Mouse (Mus musculus) erythroblast, adult 5-6 weeks (primary cell): ENCODE data around the gene Crebl2. TPM values are rescaled to one million over a fixed set of nuclear protein-coding genes. Genes with fewer than 3 reads are reported as not detected.

Experiments
- ATAC-seq: replicated peaks from 2 replicates; pipeline ENCODE4 v1.8.0; 2016; ENCODE audit warnings: moderate number of reproducible peaks, mild to moderate bottlenecking, moderate TSS enrichment, inconsistent platforms; ENCODE audit not compliant: poor library complexity, low FRiP score, severe bottlenecking
- total RNA-seq, 2 experiments: library from RNA; stranded (forward) in 1 of 2; stranded (reverse) in 1 of 2; fragments of 150-400 nt in 1 of 2; fragments of 200-764, 138-1000 nt in 1 of 2; gene quantifications; 2 replicates each; pipeline versions ENCODE4 v1.2.3 to v1.2.4; 2015 to 2017; ENCODE audit warnings: low replicate concordance in 2 of 2

Crebl2 gene
- total RNA-seq, 2 experiments from 2014 or later = 23.2 to 26.0 TPM

DNA sequence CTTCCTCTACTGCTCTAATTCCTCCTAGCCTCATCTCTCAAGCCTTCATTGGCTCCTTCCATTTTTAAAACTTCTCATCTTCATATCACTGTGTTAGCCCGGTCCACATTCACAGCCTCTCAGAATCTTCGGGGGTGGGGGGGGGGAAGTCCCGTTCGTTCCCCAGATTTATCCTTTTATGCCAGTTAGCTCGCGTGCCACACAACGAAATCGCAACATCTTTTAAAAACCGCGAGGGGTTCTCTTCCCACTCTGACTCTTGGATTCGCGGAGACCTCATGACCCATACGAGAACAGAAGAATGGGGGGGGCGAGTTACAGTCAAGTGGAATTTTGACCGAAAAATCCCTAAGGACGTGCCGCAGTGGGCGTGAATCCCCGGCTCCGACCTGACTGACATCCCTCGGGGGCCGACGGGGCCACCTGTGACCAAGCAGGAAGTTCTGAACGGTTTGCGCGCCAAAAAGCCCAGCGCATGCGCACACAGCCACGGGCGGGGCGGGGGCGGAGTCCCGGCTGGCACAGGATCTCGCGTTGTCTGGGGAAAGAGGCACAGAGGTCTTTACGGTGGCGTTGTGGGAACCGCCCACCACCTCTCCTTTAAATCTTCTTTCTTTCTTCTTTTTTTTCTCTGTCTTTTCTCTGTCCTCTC lies 67.6 kb downstream of the Crebl2 start:
- ATAC-seq = peak; percentile 90

DNA sequence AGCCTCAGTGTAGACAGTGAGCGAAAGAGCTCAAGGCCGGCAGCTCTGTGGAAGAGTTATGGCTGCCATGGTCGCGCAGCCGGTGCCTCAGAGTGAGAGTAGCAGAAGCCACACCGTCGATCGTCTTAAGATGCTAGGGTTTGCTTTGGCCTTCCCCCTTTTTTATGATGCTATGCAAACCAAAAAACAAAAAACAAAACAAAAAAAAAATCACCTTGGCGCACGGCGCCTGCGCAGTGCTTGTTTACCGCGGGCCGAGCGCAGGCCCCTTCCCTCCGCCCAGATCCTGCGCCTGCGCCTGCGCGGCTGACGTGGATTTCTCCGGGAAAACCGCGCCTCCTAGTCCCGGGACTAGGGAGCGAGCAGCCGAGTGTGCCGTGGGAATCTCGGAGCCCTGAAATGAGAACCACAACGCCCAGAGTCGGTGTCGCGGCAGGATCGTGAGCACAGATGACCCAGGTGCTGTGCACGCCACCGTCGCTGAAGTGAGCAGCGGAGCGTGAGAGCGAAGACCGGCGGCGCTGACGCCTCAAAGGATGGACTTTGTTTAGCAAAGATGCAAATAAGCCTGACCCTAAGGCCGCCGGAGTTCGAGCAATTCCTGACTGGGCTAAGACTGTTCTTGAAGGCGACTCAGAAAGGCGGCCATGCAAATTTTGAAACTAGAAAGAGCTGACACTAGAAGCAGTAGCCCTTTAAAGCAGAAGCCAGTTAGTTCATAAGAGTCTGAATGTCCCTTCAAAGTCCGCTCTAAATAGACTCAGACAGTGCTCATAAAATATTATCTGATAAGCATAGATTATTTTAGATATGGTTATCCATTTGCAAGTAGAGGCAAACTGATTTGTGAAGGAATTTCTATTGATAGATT lies 68.4 kb downstream of the Crebl2 start, which contains the start of gene Gpr19:
Gene Gpr19 (minus strand): TSS at position 484 of the 871 bp plus-strand sequence.
- peak; percentile 84 for ATAC-seq

DNA sequence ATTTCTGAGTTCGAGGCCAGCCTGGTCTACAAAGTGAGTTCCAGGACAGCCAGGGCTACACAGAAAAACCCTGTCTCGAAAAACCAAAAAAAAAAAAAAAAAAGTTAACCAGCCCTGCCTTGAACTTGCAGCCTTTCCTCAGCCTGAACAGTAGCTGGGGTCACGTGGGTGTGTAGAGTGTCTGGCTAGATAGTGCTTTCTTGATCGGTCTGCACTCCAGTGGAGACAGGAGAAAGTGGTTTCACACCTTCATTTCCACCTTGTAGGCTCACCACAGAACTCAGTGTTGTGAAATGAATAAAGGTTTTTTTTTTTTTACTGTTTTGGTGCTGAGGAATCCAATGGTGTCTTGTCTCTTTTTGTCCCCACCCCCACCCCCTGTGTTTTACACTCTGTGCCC lies 73.4 kb downstream of the Crebl2 start:
- no peak for ATAC-seq

DNA sequence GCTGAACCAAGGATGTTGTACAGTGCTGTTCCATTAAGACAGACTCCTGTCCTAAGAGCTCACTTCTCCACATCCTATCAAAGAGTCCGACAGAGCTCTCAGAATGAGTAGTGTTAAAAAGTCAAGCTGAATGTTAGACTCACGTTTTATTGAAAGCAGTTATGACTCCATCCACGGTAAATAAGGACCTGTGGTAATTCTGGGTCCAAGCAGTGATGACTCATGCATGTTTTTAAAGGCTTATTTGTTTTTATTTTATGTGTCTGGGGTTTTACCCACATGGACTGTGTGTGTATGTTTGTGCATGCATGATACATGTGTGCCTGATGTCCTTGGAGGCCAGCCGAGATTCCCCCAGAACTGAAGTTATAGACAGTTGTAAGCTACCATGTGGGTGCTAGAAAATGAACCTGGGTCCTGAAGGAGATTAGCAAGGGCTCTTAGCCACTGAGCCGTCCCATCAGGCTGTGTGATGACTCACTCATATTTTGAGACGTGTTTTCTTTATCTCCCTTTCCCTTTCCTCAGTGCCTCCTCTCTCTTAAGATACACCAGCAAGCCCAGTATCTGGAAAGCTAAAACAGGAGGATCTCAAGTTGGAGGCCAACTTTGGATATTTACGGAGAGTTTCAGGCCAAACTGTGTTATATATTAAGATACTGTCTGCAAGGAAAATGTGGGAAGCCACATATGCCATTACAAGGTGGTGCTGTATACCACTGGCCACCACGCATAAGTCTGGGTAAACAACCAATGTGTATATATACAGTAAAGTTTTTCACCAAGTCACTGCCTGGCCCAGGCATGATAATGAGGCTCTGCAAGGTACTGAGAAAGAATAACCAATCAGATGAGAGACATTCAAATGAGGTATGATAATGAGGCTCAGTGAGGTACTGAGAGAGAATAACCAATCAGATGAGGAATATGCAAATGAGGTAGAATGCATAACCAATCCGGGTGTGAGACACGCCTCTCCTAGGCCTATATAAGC lies 74.2 kb downstream of the Crebl2 start:
- ATAC-seq = peak; percentile 85

DNA sequence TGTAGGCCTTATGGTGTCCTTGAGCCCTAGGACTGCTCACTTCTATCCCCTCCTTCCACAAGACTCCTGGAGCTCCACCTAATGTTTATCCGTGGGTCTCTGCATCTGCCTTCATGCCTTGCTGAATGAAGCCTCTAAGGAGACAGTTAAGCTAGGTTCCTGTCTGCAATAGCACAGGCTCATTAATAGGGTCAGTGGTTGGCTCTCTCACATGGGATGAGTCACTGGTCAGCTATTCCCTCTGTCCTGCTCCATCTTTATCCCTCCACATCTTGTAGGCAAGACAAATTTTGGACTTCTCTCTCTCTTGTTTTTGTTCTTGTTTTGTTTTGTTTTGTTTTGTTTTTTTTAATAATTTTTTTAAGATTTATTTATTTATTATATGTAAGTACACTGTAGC lies 75.9 kb downstream of the Crebl2 start:
- ATAC-seq = no peak

Other genes with a start within 250 kb of the Crebl2 start
- gene Mansc1, start 197.7 kb upstream of the Crebl2 start, total RNA-seq (2015; ENCODE audit: low replicate concordance) = 1.3 and 2.3 TPM in 2 replicates
- gene Mansc1, start 197.7 kb upstream of the Crebl2 start, total RNA-seq (2017; ENCODE audit: low replicate concordance) = 0.26 and 0.70 TPM in 2 replicates
- 7.7 and 7.9 TPM in 2 replicates for gene Borcs5, start 190.6 kb upstream of the Crebl2 start, total RNA-seq (2015; ENCODE audit: low replicate concordance)
- 2.0 and 4.3 TPM in 2 replicates for gene Borcs5, start 190.6 kb upstream of the Crebl2 start, total RNA-seq (2017; ENCODE audit: low replicate concordance)
- gene Dusp16, start 37.5 kb upstream of the Crebl2 start, total RNA-seq (2015; ENCODE audit: low replicate concordance) = 2.3 TPM in 1 of 2 replicates, not detected in the other
- 0.94 and 3.8 TPM in 2 replicates for gene Dusp16, start 37.5 kb upstream of the Crebl2 start, total RNA-seq (2017; ENCODE audit: low replicate concordance)
- 2.7 and 5.0 TPM in 2 replicates for gene Gpr19, start 68.4 kb downstream of the Crebl2 start, total RNA-seq (2015; ENCODE audit: low replicate concordance)
- gene Gpr19, start 68.4 kb downstream of the Crebl2 start, total RNA-seq (2017; ENCODE audit: low replicate concordance) = 2.1 and 8.3 TPM in 2 replicates
- gene Cdkn1b, start 90.2 kb downstream of the Crebl2 start, total RNA-seq (2015; ENCODE audit: low replicate concordance) = 256 and 258 TPM in 2 replicates
- 354 and 386 TPM in 2 replicates for gene Cdkn1b, start 90.2 kb downstream of the Crebl2 start, total RNA-seq (2017; ENCODE audit: low replicate concordance)
- gene Apold1, start 151.6 kb downstream of the Crebl2 start, total RNA-seq (2015; ENCODE audit: low replicate concordance) = 0.19 and 2.1 TPM in 2 replicates
- 4.9 and 6.4 TPM in 2 replicates for gene Apold1, start 151.6 kb downstream of the Crebl2 start, total RNA-seq (2017; ENCODE audit: low replicate concordance)
- gene Ddx47, start 181.5 kb downstream of the Crebl2 start, total RNA-seq (2015; ENCODE audit: low replicate concordance) = 29.8 and 34.9 TPM in 2 replicates
- gene Ddx47, start 181.5 kb downstream of the Crebl2 start, total RNA-seq (2017; ENCODE audit: low replicate concordance) = 40.4 and 64.3 TPM in 2 replicates
- gene Gprc5a, start 235.5 kb downstream of the Crebl2 start, total RNA-seq (2015; ENCODE audit: low replicate concordance) = not detected in 2 replicates
- not detected in 2 replicates for gene Gprc5a, start 235.5 kb downstream of the Crebl2 start, total RNA-seq (2017; ENCODE audit: low replicate concordance)